Mouse (Mus musculus) left cerebral cortex, postnatal 14 days (tissue): ENCODE results near the gene Syce2. TPM values are rescaled to one million over a fixed set of nuclear protein-coding genes. Genes with fewer than 3 reads are reported as not detected.

Experiments used
- microRNA-seq, 2 experiments: library from miRNA; unstranded; fragments of <30 nt; microRNA quantifications; one replicate each; pipeline ENCODE4 v1.2.0; 2022
- total RNA-seq, 2 experiments: library from RNA; stranded (reverse); gene quantifications; 2 replicates each; pipeline ENCODE4 v1.2.3; 2021

The Syce2 gene
- total RNA-seq, 2 experiments from 2014 or later = 11.5 to 13.4 TPM

Small RNAs within 50 kb of the gene (microRNA-seq; reads per million reads assigned to microRNA genes)
- gene Gm24197 (3.7 to 6.1 reads per million in 2 experiments), gene Mir7069 (12.4 to 12.5 reads per million in 2 experiments)

Other genes with a start within 250 kb of the Syce2 start
- gene Ier2, start 209.3 kb upstream of the Syce2 start, total RNA-seq = 10 to 100 TPM; 12.6 to 14.8 TPM
- gene Trmt1, start 185.8 kb upstream of the Syce2 start, total RNA-seq = 10 to 100 TPM; 89.3 to 96.7 TPM
- gene Nacc1, start 184.2 kb upstream of the Syce2 start, total RNA-seq = 10 to 100 TPM; 90.2 to 91.9 TPM
- 1 to 10 TPM; 2.7 to 4.3 TPM for gene Lyl1, start 170.7 kb upstream of the Syce2 start, total RNA-seq
- gene G430095P16Rik, start 149.1 kb upstream of the Syce2 start, total RNA-seq = not detected
- 100 to 1,000 TPM; 402 to 429 TPM for gene Nfix, start 71.8 kb upstream of the Syce2 start, total RNA-seq
- 1 to 10 TPM; 8.0 to 9.6 TPM for gene Dand5, start 49.3 kb upstream of the Syce2 start, total RNA-seq
- gene Gadd45gip1, start 40.6 kb upstream of the Syce2 start, total RNA-seq = 10 to 100 TPM; 23.4 to 23.6 TPM
- 10 to 100 TPM; 59.5 to 72.0 TPM for gene Rad23a, start 31.4 kb upstream of the Syce2 start, total RNA-seq
- 100 to 1,000 TPM; 495 to 553 TPM for gene Calr, start 25.2 kb upstream of the Syce2 start, total RNA-seq
- gene Farsa, start 15.1 kb upstream of the Syce2 start, total RNA-seq = 10 to 100 TPM; 50.1 to 51.6 TPM
- 10 to 100 TPM; 36.5 to 38.9 TPM for gene Gcdh, start 21.8 kb downstream of the Syce2 start, total RNA-seq
- not detected for gene Klf1, start 29.8 kb downstream of the Syce2 start, total RNA-seq
- gene Dnase2a, start 36.4 kb downstream of the Syce2 start, total RNA-seq = 1 to 10 TPM; 2.9 TPM
- 100 to 1,000 TPM; 139 to 146 TPM for gene Mast1, start 65.2 kb downstream of the Syce2 start, total RNA-seq
- gene Rtbdn, start 74.9 kb downstream of the Syce2 start, total RNA-seq = 1 to 10 TPM; 1.6 to 2.1 TPM
- gene Gm49661, start 97.3 kb downstream of the Syce2 start, total RNA-seq = not detected
- 100 to 1,000 TPM; 402 to 429 TPM for gene Prdx2, start 97.5 kb downstream of the Syce2 start, total RNA-seq
- 10 to 100 TPM; 38.1 to 52.0 TPM for gene Rnaseh2a, start 97.7 kb downstream of the Syce2 start, total RNA-seq
- 10 to 100 TPM; 51.5 to 65.4 TPM for gene Junb, start 106.6 kb downstream of the Syce2 start, total RNA-seq
- gene Hook2, start 118.5 kb downstream of the Syce2 start, total RNA-seq = 1 to 10 TPM; 7.5 to 8.1 TPM
- gene Best2, start 142.4 kb downstream of the Syce2 start, total RNA-seq = not detected
- 100 to 1,000 TPM; 116 to 117 TPM for gene Asna1, start 153.2 kb downstream of the Syce2 start, total RNA-seq
- 100 to 1,000 TPM; 128 to 146 TPM for gene Trir, start 154.7 kb downstream of the Syce2 start, total RNA-seq
- gene Tnpo2, start 164.8 kb downstream of the Syce2 start, total RNA-seq = 100 to 1,000 TPM; 165 to 171 TPM
- 10 to 100 TPM; 38.3 to 39.9 TPM for gene Fbxw9, start 187.9 kb downstream of the Syce2 start, total RNA-seq
- gene Gm5741, start 195.9 kb downstream of the Syce2 start, total RNA-seq = not detected
- 10 to 100 TPM; 57.9 to 67.6 TPM for gene Dhps, start 199.6 kb downstream of the Syce2 start, total RNA-seq
- 10 to 100 TPM; 52.7 to 53.5 TPM for gene Wdr83os, start 208.6 kb downstream of the Syce2 start, total RNA-seq
- gene Wdr83, start 209.2 kb downstream of the Syce2 start, total RNA-seq = 10 to 100 TPM; 27.5 to 36.1 TPM
- gene Man2b1, start 211.2 kb downstream of the Syce2 start, total RNA-seq = 10 to 100 TPM; 42.6 to 42.9 TPM